Mouse (Mus musculus): Measurements from ENCODE around the gene Atg7. TPM values are rescaled to one million over a fixed set of nuclear protein-coding genes. Genes with fewer than 3 reads are reported as not detected.

Gene Atg7
- total and polyA plus RNA-seq, 3 experiments, result 11.1 to 15.7 (median 14.8) TPM

- no peak for TF ChIP-seq MAFK (IDR thresholded peaks at IDR 0.05; ENCODE audit: insufficient replicate concordance, low read length)
These were observed 106.0 kb downstream of the Atg7 start (continued) for GRCm38 (mm10) chr6:114748882-114749281.

GRCm38 (mm10) chr6:114758795-114759194, 115.9 kb downstream of the Atg7 start:
- in situ Hi-C loops (cut with MboI; ENCODE audit: low pct_ligation_motif_present, low pct_unique_long_range_greater_than_20kb, low sequenced_read_pairs) (no loop called here), dilution Hi-C loops (cut with MboI; ENCODE audit: extremely low pct_ligation_motif_present, extremely low pct_unique_long_range_greater_than_20kb, low sequenced_read_pairs) (no loop called here)
- Histone ChIP-seq H3K4me1 (ENCODE audit: control insufficient read depth in 1 of 2, insufficient read depth in 2 of 2) (no peaks in the 10 kb centered on the region), H3K27me3 (replicated peaks) (no peaks in the 10 kb centered on the region), H3K27ac (ENCODE audit: insufficient read depth, low read depth) (no peak overlapping the region), H3K4me2 (ENCODE audit: insufficient read depth, low read depth, poor library complexity, severe bottlenecking) (no peak overlapping the region), H3K4me3 (replicated peaks in 1 of 3; ENCODE audit: low read depth in 2 of 3, low read length in 2 of 3, poor library complexity in 1 of 3) (no peak overlapping the region), H3K9me3 (replicated peaks; ENCODE audit: low read length) (no peaks in the 10 kb centered on the region), H3K36me3 (replicated peaks in 1 of 2; ENCODE audit: control insufficient read depth in 1 of 2, insufficient read depth in 1 of 2, low read length in 1 of 2) (peaks cover 0 to 4% of the 10 kb centered on the region in 2 experiments), H3K79me2 (replicated peaks; ENCODE audit: control insufficient read depth, extremely low read depth, insufficient read depth, poor library complexity, severe bottlenecking) (no peaks in the 10 kb centered on the region), H3K9ac (ENCODE audit: insufficient read depth, low read depth) (no peak overlapping the region)
- TF ChIP-seq POLR2A (IDR thresholded peaks at IDR 0.05; ENCODE audit: low read depth, low read length) (no peak), MXI1 (IDR thresholded peaks at IDR 0.05; ENCODE audit: low read depth, low read length) (no peak), SMC3 (IDR thresholded peaks at IDR 0.05; ENCODE audit: low read depth, low read length) (no peak), MYC (IDR thresholded peaks at IDR 0.05; ENCODE audit: low read depth, low read length) (no peak), SIN3A (IDR thresholded peaks at IDR 0.05; ENCODE audit: low read length) (no peak), TBP (conservative IDR thresholded peaks at IDR 0.05; ENCODE audit: low read depth, low read length) (no peak), UBTF (IDR thresholded peaks at IDR 0.05; ENCODE audit: low read depth, low read length) (no peak), CHD2 (IDR thresholded peaks at IDR 0.05; ENCODE audit: low read length) (no peak), HCFC1 (IDR thresholded peaks at IDR 0.05; ENCODE audit: low read depth, low read length) (no peak), KAT2A (IDR thresholded peaks at IDR 0.05; ENCODE audit: insufficient replicate concordance, low read length) (no peak), ETS1 (conservative IDR thresholded peaks at IDR 0.05; ENCODE audit: low read depth, low read length) (no peak), NELFE (IDR thresholded peaks at IDR 0.05; ENCODE audit: low read depth, low read length) (no peak), RCOR1 (conservative IDR thresholded peaks at IDR 0.05; ENCODE audit: low read depth, low read length) (no peak), RAD21 (IDR thresholded peaks at IDR 0.05; ENCODE audit: low read depth, low read length) (no peak)
- no peak for DNase-seq (ENCODE audit: extremely low read depth)

GRCm38 (mm10) chr6:114766314-114766713, 123.4 kb downstream of the Atg7 start:
- Histone ChIP-seq H3K4me1 (ENCODE audit: control insufficient read depth in 1 of 2, insufficient read depth in 2 of 2) (peaks cover 6 to 18% of the 10 kb centered on the region in 2 experiments), H3K36me3 (replicated peaks in 1 of 2; ENCODE audit: control insufficient read depth in 1 of 2, insufficient read depth in 1 of 2, low read length in 1 of 2) (peaks cover 0 to 2% of the 10 kb centered on the region in 2 experiments), H3K9me3 (replicated peaks; ENCODE audit: low read length) (no peaks in the 10 kb centered on the region), H3K27ac (ENCODE audit: insufficient read depth, low read depth) (no peak overlapping the region), H3K9ac (ENCODE audit: insufficient read depth, low read depth) (no peak overlapping the region), H3K79me2 (replicated peaks; ENCODE audit: control insufficient read depth, extremely low read depth, insufficient read depth, poor library complexity, severe bottlenecking) (no peaks in the 10 kb centered on the region), H3K4me3 (replicated peaks in 1 of 3; ENCODE audit: low read depth in 2 of 3, low read length in 2 of 3, poor library complexity in 1 of 3) (no peak overlapping the region), H3K27me3 (replicated peaks) (no peaks in the 10 kb centered on the region), H3K4me2 (ENCODE audit: insufficient read depth, low read depth, poor library complexity, severe bottlenecking) (no peak overlapping the region)
- dilution Hi-C loops (cut with MboI; ENCODE audit: extremely low pct_ligation_motif_present, extremely low pct_unique_long_range_greater_than_20kb, low sequenced_read_pairs) (no loop called here), in situ Hi-C loops (cut with MboI; ENCODE audit: low pct_ligation_motif_present, low pct_unique_long_range_greater_than_20kb, low sequenced_read_pairs) (no loop called here)
- no peak for DNase-seq (ENCODE audit: extremely low read depth)
- TF ChIP-seq TCF12 (IDR thresholded peaks at IDR 0.05; ENCODE audit: low read depth, low read length) (no peak), GABPA (IDR thresholded peaks at IDR 0.05; ENCODE audit: insufficient replicate concordance, low read depth, low read length) (no peak), KAT2A (IDR thresholded peaks at IDR 0.05; ENCODE audit: insufficient replicate concordance, low read length) (no peak), CTCF (conservative IDR thresholded peaks at IDR 0.05 in 1 of 2, IDR thresholded peaks at IDR 0.05 in 1 of 2; ENCODE audit: low read depth in 2 of 2, low read length in 2 of 2) (no peak), TBP (conservative IDR thresholded peaks at IDR 0.05; ENCODE audit: low read depth, low read length) (no peak), USF1 (IDR thresholded peaks at IDR 0.05; ENCODE audit: low read depth, low read length) (no peak), MYC (IDR thresholded peaks at IDR 0.05; ENCODE audit: low read depth, low read length) (no peak), SMC3 (IDR thresholded peaks at IDR 0.05; ENCODE audit: low read depth, low read length) (no peak), ZKSCAN1 (IDR thresholded peaks at IDR 0.05; ENCODE audit: borderline replicate concordance, low read depth, low read length) (no peak), ELF1 (IDR thresholded peaks at IDR 0.05; ENCODE audit: low read depth, low read length) (no peak), MAFK (IDR thresholded peaks at IDR 0.05; ENCODE audit: insufficient replicate concordance, low read length) (no peak)
